Mouse (Mus musculus) liver, postnatal 0 days (tissue): Measurements from ENCODE around the gene Atp1a1.

ENCODE experiments used
- CTCF ChIP-seq: sonication (generic); IDR thresholded peaks from 2 replicates; pipeline ENCODE4 v1.5.1; 2016; ENCODE audit warnings: antibody characterized with exemption, low read depth
- EP300 ChIP-seq: IDR thresholded peaks from 2 replicates; pipeline ENCODE4 v1.6.1; 2016; ENCODE audit warnings: antibody characterized with exemption, low read depth, mild to moderate bottlenecking

GRCm38 (mm10) chr3:101572991-101573390 lies 31.5 kb downstream of the Atp1a1 start:
- TF ChIP-seq EP300 (no peak), CTCF (no peak)
